Mouse (Mus musculus): Measurements from ENCODE around the gene Tnfaip1. TPM values are rescaled to one million over a fixed set of nuclear protein-coding genes. Genes with fewer than 3 reads are reported as not detected.
"Not testable (repeated sequence)": the region's sequence is repeated elsewhere in the genome, so short reads cannot be mapped to it uniquely, and the experiment has no call there.

Gene Tnfaip1
- polyA plus RNA-seq, 1 experiment from 2014 or later, result 42.1 TPM

DNA sequence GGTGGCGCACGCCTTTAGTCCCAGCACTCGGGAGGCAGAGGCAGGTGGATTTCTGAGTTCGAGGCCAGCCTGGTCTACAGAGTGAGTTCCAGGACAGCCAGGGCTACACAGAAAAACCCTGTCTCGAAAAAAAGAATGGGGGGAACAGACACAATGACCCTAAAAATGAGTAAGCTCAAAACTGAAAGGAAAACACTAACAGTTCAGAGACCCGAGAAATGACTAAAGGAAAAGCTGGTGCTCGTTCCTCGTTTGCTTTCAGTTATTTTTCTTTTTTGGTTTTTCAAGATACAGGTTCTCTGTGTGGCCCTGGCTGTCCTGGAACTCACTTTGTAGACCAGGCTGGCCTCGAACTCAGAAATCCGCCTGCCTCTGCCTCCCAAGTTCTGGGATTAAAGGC, 4.6 kb downstream of the Tnfaip1 start:
- not testable (repeated sequence) for DNase-seq (ENCODE audit: low spot score); H3K4me2 ChIP-seq; H3K9ac ChIP-seq (ENCODE audit: low read depth, low read length); H3K27me3 ChIP-seq (replicated peaks; ENCODE audit: control insufficient read depth, insufficient read depth, low read length); H3K27ac ChIP-seq (ENCODE audit: low read depth, low read length); ATAC-seq (replicated peaks; ENCODE audit: low FRiP score); H3K9me3 ChIP-seq (ENCODE audit: control insufficient read depth, low read length); H3K4me3 ChIP-seq (ENCODE audit: low read depth, low read length); H3K4me1 ChIP-seq (replicated peaks; ENCODE audit: control insufficient read depth, insufficient read depth, low read length)
- H3K36me3 ChIP-seq (ENCODE audit: control insufficient read depth, insufficient read depth, low read length), result peaks cover 16% of the 10 kb centered on the region
- WGBS, result 84% methylated on average over 10 of the region's 10 CpGs

DNA sequence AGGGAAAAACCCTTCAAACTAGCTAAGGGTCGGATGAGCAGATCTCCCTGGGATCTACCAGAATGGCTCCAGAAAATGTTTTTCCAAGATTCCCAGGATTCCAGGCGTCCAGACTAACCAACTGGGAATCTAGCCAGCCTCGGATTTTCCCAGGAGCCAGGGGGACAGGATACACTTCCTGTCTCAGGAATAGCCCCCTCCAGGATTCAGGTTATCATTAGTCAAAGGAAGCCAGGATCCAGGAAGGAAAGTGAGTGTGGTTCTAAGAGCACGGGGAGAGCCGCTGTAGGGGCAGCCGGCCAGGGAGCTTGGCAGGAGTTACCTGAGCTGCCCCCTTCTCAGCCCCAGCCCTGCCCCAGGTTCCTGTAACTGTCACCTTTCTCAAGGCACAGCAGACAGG, 5.1 kb downstream of the Tnfaip1 start:
- Histone ChIP-seq H3K4me1 (replicated peaks; ENCODE audit: control insufficient read depth, insufficient read depth, low read length) (peaks cover 10% of the 10 kb centered on the region; the same call in 1 of the 2 replicates), H3K9me3 (ENCODE audit: control insufficient read depth, low read length) (no peaks in the 10 kb centered on the region), H3K4me3 (ENCODE audit: low read depth, low read length) (no peak overlapping the region), H3K9ac (ENCODE audit: low read depth, low read length) (no peak overlapping the region), H3K36me3 (ENCODE audit: control insufficient read depth, insufficient read depth, low read length) (peaks cover 16% of the 10 kb centered on the region), H3K27ac (ENCODE audit: low read depth, low read length) (no peak overlapping the region; the same call in 1 of the 2 replicates), H3K27me3 (replicated peaks; ENCODE audit: control insufficient read depth, insufficient read depth, low read length) (no peaks in the 10 kb centered on the region), H3K4me2 (no peak overlapping the region)
- no peak for ATAC-seq (replicated peaks; ENCODE audit: low FRiP score)
- WGBS, result 69% methylated on average over 6 of the region's 6 CpGs
- DNase-seq (ENCODE audit: low spot score), result no peak

DNA sequence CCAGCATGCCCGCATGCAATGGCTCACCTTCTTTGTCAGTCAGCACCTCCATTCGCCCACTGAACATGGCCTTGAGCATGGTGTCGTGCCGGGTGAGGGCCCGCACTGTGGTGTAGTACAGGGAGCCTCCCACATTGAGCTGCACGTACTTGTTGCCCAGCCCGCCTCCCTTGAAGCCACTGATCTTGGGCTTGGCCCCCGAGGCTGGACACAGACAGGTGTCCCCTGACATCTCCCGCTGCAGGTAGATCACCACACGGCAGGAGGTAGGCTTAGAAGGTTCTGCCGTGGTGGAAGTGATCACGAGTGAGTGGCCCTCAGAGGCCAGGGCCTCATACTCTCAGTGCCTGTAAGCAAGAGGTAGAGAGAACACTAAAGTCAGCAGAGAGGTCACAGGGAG, 6.1 kb downstream of the Tnfaip1 start:
- WGBS, result 89% methylated on average over 12 of the region's 12 CpGs
- H3K4me1 ChIP-seq (replicated peaks; ENCODE audit: control insufficient read depth, insufficient read depth, low read length), result peaks cover 5% of the 10 kb centered on the region; the same call in 1 of the 2 replicates
- H3K4me2 ChIP-seq, result no peak overlapping the region
- DNase-seq (ENCODE audit: low spot score) (no peak), ATAC-seq (replicated peaks; ENCODE audit: low FRiP score) (no peak)
- no peaks in the 10 kb centered on the region for H3K27me3 ChIP-seq (replicated peaks; ENCODE audit: control insufficient read depth, insufficient read depth, low read length)
- H3K36me3 ChIP-seq (ENCODE audit: control insufficient read depth, insufficient read depth, low read length), result peaks cover 19% of the 10 kb centered on the region
- no peak overlapping the region for H3K9ac ChIP-seq (ENCODE audit: low read depth, low read length)
- no peak overlapping the region; the same call in 1 of the 2 replicates for H3K27ac ChIP-seq (ENCODE audit: low read depth, low read length)
- H3K9me3 ChIP-seq (ENCODE audit: control insufficient read depth, low read length), result no peaks in the 10 kb centered on the region
- H3K4me3 ChIP-seq (ENCODE audit: low read depth, low read length), result no peak overlapping the region

DNA sequence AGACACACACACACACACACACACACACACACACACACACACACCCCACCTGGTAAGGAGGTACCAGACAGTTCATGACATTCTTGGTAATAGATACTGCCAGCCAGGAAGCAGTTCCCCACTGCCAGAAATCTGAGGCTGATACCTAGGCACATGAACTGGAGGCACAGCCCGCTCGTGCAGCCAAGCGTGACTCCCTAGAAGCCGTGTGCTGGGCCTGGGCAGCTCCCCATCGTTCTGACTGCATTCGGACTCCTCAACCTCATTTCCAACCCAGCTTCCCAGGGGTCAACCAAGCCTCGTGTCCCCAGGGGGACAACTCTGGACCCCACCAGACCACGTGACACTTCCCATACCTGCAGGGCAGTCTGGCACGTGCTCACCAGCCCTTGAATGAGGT, 7.4 kb downstream of the Tnfaip1 start:
- H3K27ac ChIP-seq (ENCODE audit: low read depth, low read length), result no peak overlapping the region
- H3K36me3 ChIP-seq (ENCODE audit: control insufficient read depth, insufficient read depth, low read length), result peaks cover 25% of the 10 kb centered on the region
- no peaks in the 10 kb centered on the region for H3K9me3 ChIP-seq (ENCODE audit: control insufficient read depth, low read length)
- H3K4me3 ChIP-seq (ENCODE audit: low read depth, low read length), result no peak overlapping the region
- no peaks in the 10 kb centered on the region for H3K4me1 ChIP-seq (replicated peaks; ENCODE audit: control insufficient read depth, insufficient read depth, low read length)
- H3K27me3 ChIP-seq (replicated peaks; ENCODE audit: control insufficient read depth, insufficient read depth, low read length), result no peaks in the 10 kb centered on the region
- H3K4me2 ChIP-seq, result no peak overlapping the region
- WGBS, result 86% methylated on average over 9 of the region's 9 CpGs
- DNase-seq (ENCODE audit: low spot score) (no peak), ATAC-seq (replicated peaks; ENCODE audit: low FRiP score) (no peak)
- no peak overlapping the region for H3K9ac ChIP-seq (ENCODE audit: low read depth, low read length)

DNA sequence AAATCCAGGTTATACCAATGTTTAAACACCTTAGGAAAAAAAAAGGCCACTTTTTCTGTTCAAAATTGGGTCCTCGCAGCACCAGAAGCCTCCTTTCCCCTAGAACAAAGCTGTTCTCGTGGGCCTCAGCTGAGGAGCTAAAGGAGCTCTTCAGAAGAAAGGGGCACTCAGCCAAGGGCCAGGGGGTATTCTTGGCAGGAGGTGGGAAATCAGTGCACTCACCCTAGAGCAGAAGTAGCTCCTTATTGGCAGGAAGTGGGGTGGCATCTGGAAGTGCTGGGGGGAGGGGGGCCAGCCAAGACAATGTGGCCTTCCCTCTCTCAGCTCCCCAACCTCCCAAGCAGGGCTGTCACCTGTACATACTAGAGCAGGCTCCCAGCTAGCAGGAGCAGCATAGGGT, 11.3 kb downstream of the Tnfaip1 start:
- Histone ChIP-seq H3K27me3 (replicated peaks; ENCODE audit: control insufficient read depth, insufficient read depth, low read length) (no peaks in the 10 kb centered on the region), H3K27ac (ENCODE audit: low read depth, low read length) (no peak overlapping the region), H3K4me3 (ENCODE audit: low read depth, low read length) (no peak overlapping the region), H3K4me2 (no peak overlapping the region), H3K9ac (ENCODE audit: low read depth, low read length) (no peak overlapping the region), H3K36me3 (ENCODE audit: control insufficient read depth, insufficient read depth, low read length) (peaks cover 47% of the 10 kb centered on the region), H3K4me1 (replicated peaks; ENCODE audit: control insufficient read depth, insufficient read depth, low read length) (no peaks in the 10 kb centered on the region), H3K9me3 (ENCODE audit: control insufficient read depth, low read length) (no peaks in the 10 kb centered on the region)
- WGBS, result 91% methylated on average over 2 of the region's 2 CpGs
- no peak for ATAC-seq (replicated peaks; ENCODE audit: low FRiP score)
- DNase-seq (ENCODE audit: low spot score), result no peak

DNA sequence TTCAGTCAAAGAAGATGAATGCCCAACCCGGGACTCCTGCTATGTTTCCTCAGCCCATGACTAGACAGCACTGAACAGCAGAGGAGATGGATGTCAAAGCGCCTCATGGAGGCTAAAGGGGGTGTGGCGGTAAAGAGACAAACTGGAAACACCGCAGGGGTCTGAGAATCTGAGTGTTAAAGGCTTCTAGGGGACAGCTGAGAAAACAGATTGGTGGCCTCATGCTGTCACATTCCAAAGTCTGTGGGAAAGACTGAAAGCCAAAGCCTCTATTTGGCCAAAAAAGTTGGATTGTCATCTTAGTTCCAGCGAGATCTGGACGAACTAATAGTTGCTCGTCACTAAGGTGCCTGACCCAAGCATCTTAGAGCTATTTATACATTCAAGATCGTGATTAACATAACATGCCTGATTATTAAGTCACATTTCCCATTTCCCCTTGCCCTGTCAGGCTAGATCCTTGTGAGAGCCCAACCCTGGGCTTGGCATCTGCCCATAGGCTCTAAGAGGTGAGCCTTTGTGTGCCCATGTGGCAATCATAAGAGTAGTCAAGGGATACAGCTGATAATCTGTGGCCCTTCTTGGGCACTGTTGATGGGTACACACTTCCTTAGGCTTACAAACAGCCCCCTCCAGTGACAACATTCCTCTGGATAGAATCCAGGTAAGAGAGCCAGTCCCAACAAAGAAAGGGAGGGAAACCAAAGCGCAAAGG, 12.7 kb downstream of the Tnfaip1 start:
- Histone ChIP-seq H3K4me1 (replicated peaks; ENCODE audit: control insufficient read depth, insufficient read depth, low read length) (no peaks in the 10 kb centered on the region), H3K4me3 (ENCODE audit: low read depth, low read length) (no peak overlapping the region), H3K4me2 (no peak overlapping the region), H3K36me3 (ENCODE audit: control insufficient read depth, insufficient read depth, low read length) (peaks cover 42% of the 10 kb centered on the region), H3K27me3 (replicated peaks; ENCODE audit: control insufficient read depth, insufficient read depth, low read length) (no peaks in the 10 kb centered on the region), H3K9ac (ENCODE audit: low read depth, low read length) (no peak overlapping the region), H3K9me3 (ENCODE audit: control insufficient read depth, low read length) (no peaks in the 10 kb centered on the region), H3K27ac (ENCODE audit: low read depth, low read length) (no peak overlapping the region)
- DNase-seq (ENCODE audit: low spot score) (no peak), ATAC-seq (replicated peaks; ENCODE audit: low FRiP score) (no peak)
- 91% methylated on average over 9 of the region's 9 CpGs for WGBS

DNA sequence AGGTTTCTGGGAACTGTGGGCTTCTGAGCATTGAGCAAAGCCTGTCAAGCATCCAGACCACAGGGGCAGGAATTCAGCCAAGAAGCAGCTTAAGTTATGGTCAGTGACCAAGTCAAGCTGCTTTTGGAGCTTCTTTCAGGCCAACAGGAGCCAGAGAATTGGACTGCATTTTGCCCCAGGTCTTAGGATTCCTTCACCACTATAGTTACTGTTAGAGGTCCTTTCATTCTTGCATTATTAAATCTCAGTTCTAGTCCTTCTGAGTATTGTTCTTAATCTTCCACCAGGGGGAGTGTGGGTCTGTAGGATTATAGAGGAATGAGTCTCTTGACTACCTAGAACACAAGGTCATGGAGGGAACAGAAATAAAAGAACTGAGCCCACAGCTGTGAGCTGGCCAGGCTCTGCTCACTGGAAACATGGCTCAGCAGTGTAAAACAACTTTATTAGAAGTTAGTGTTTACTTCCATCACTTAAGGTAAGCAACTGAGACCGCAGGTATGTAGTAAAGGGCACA, 13.6 kb downstream of the Tnfaip1 start:
- DNase-seq (ENCODE audit: low spot score), result no peak
- H3K9me3 ChIP-seq (ENCODE audit: control insufficient read depth, low read length), result no peaks in the 10 kb centered on the region
- peaks cover 46% of the 10 kb centered on the region for H3K36me3 ChIP-seq (ENCODE audit: control insufficient read depth, insufficient read depth, low read length)
- no peak overlapping the region for H3K4me2 ChIP-seq
- no peak for ATAC-seq (replicated peaks; ENCODE audit: low FRiP score)
- H3K27ac ChIP-seq (ENCODE audit: low read depth, low read length), result no peak overlapping the region
- no peaks in the 10 kb centered on the region for H3K27me3 ChIP-seq (replicated peaks; ENCODE audit: control insufficient read depth, insufficient read depth, low read length)
- WGBS, result 79% methylated on average over 1 of the region's 1 CpGs
- H3K9ac ChIP-seq (ENCODE audit: low read depth, low read length), result no peak overlapping the region
- no peak overlapping the region for H3K4me3 ChIP-seq (ENCODE audit: low read depth, low read length)
- H3K4me1 ChIP-seq (replicated peaks; ENCODE audit: control insufficient read depth, insufficient read depth, low read length), result no peaks in the 10 kb centered on the region

DNA sequence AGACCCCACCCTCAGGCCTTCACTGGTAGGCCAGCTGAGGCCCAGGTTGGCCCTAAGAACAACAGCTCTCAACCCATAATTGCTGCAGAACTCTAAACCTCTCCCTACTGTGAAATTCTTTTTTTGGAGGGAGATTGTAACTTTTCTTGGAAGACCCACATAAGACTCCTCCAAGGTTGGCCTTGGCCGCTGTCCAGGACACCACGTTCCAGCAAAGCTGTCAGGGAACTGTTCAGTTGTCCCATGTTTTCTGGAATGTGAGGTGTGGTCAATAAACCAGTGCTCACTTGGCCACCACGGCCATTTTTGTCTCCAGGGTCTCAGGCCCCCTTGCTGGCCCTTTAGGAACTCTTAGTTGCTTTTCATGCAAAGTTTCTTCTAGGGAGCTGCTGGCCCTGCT, 14.3 kb downstream of the Tnfaip1 start:
- DNase-seq (ENCODE audit: low spot score) (no peak), ATAC-seq (replicated peaks; ENCODE audit: low FRiP score) (no peak)
- Histone ChIP-seq H3K4me3 (ENCODE audit: low read depth, low read length) (no peak overlapping the region), H3K4me2 (no peak overlapping the region), H3K9ac (ENCODE audit: low read depth, low read length) (no peak overlapping the region), H3K27ac (ENCODE audit: low read depth, low read length) (no peak overlapping the region), H3K27me3 (replicated peaks; ENCODE audit: control insufficient read depth, insufficient read depth, low read length) (no peaks in the 10 kb centered on the region), H3K36me3 (ENCODE audit: control insufficient read depth, insufficient read depth, low read length) (peaks cover 47% of the 10 kb centered on the region), H3K4me1 (replicated peaks; ENCODE audit: control insufficient read depth, insufficient read depth, low read length) (no peaks in the 10 kb centered on the region), H3K9me3 (ENCODE audit: control insufficient read depth, low read length) (no peaks in the 10 kb centered on the region)
- WGBS, result 94% methylated on average over 3 of the region's 3 CpGs

DNA sequence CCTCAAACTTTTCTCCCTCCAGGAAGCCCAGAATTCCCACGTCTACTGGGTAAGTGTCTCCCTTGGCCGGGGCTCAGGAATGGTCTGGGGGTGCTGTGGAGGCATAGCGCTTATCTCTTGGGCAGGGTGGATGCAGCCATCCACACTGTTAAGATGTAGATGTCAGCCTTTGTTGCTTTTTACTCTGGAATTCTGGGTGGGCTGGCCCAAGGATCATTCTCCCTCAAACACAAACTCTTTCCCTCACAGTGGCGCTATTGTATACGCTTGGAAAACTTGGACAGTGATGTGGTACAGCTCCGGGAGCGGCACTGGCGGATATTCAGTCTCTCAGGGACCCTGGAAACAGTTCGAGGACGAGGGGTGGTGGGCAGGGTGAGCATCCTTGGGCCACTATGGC, 17.2 kb downstream of the Tnfaip1 start:
- Histone ChIP-seq H3K4me2 (no peak overlapping the region), H3K4me3 (ENCODE audit: low read depth, low read length) (no peak overlapping the region), H3K27ac (ENCODE audit: low read depth, low read length) (no peak overlapping the region), H3K4me1 (replicated peaks; ENCODE audit: control insufficient read depth, insufficient read depth, low read length) (no peaks in the 10 kb centered on the region), H3K9ac (ENCODE audit: low read depth, low read length) (no peak overlapping the region), H3K27me3 (replicated peaks; ENCODE audit: control insufficient read depth, insufficient read depth, low read length) (no peaks in the 10 kb centered on the region), H3K36me3 (ENCODE audit: control insufficient read depth, insufficient read depth, low read length) (peaks cover 62% of the 10 kb centered on the region), H3K9me3 (ENCODE audit: control insufficient read depth, low read length) (no peaks in the 10 kb centered on the region)
- whole genome bisulfite sequencing, result 94% methylated on average over 10 of the region's 10 CpGs
- DNase-seq (ENCODE audit: low spot score) (no peak), ATAC-seq (replicated peaks; ENCODE audit: low FRiP score) (no peak)
